Mouse (Mus musculus) hindbrain, embryonic 14.5 days (tissue): Measurements from ENCODE around the gene Tubb2a. TPM values are rescaled to one million over a fixed set of nuclear protein-coding genes. Genes with fewer than 3 reads are reported as not detected.

Source experiments
- ATAC-seq: fragments of 200-750 bp; cut with Nextera tagmentation; 2 replicates; pipeline ENCODE4 v1.8.0; 2017; ENCODE audit warnings: moderate number of reproducible peaks, mild to moderate bottlenecking, moderate TSS enrichment, moderate library complexity; ENCODE audit not compliant: low FRiP score
- DNase-seq: peaks from one replicate; pipeline ENCODE4 v3.0.0-alpha.2; 2015; ENCODE audit warnings: low spot score
- H3K27ac ChIP-seq: fragments of 300-500 bp; sonication (generic); 2 replicates; pipeline ENCODE4 v1.5.1; 2014; ENCODE audit warnings: mild to moderate bottlenecking, moderate library complexity
- H3K27me3 ChIP-seq: fragments of 300-500 bp; sonication (generic); 2 replicates; pipeline ENCODE4 v1.6.1; 2014; ENCODE audit warnings: mild to moderate bottlenecking, low read length, mixed read lengths; ENCODE audit not compliant: control insufficient read depth, insufficient read depth
- H3K36me3 ChIP-seq: fragments of 300-500 bp; sonication (generic); replicated peaks from 2 replicates; pipeline ENCODE4 v1.6.1; 2014; ENCODE audit not compliant: control insufficient read depth, insufficient read depth
- H3K4me1 ChIP-seq: fragments of 300-500 bp; sonication (generic); replicated peaks from 2 replicates; pipeline ENCODE4 v1.6.1; 2014; ENCODE audit warnings: antibody characterized with exemption, low read length, mixed read lengths; ENCODE audit not compliant: control insufficient read depth, insufficient read depth
- H3K4me2 ChIP-seq: fragments of 300-500 bp; sonication (generic); replicated peaks from 2 replicates; pipeline ENCODE4 v1.6.1; 2014; ENCODE audit warnings: mild to moderate bottlenecking, moderate library complexity
- H3K4me3 ChIP-seq: fragments of 300-500 bp; sonication (generic); replicated peaks from 2 replicates; pipeline ENCODE4 v1.5.1; 2014; ENCODE audit warnings: mild to moderate bottlenecking, low read length
- H3K9ac ChIP-seq: fragments of 300-500 bp; sonication (generic); 2 replicates; pipeline ENCODE4 v1.6.1; 2014
- H3K9me3 ChIP-seq: fragments of 300-500 bp; sonication (generic); 2 replicates; pipeline ENCODE4 v1.6.1; 2016; ENCODE audit warnings: low read length; ENCODE audit not compliant: control insufficient read depth
- WGBS: fragments of 180-500 bp; shearing (Covaris S2); extraction: QIAGEN DNeasy Blood & Tissue Kit; methylation state at CpG from one replicate; pipeline ENCODE4 v1.1.7; 2014; 5-methylcytosine and 5-hydroxymethylcytosine counted together
- polyA plus RNA-seq: library from polyadenylated mRNA; unstranded; fragments of >200 nt; fragmentation: Nextera tagmentation; extraction: Ambion mirVana; gene quantifications from 2 replicates; pipeline ENCODE4 v1.2.1, GENCODE M21; 2014

The Tubb2a gene
- polyA plus RNA-seq, 1 experiment from 2014 or later = 2,565 TPM

DNA sequence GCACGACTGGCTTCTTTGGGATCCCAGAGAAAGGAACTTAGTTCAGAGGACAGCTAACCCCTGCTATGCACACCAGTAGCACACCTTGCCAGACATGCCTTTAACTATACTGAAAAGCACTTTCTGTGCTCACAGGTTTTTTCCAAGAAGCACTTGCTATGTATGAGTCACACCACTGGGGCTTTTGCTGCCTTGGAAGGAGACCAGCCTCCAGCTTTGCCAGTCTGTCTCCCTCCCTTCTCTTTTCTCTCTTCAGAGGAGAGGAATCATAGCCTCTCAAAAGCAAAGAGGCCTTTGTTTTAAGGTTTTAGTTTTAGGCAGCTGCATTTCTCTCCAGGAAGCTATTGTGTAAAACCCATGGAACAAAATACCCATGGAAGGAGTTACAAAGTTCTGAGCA, 11.5 kb downstream of the Tubb2a start:
- no peak overlapping the region for H3K27ac ChIP-seq
- no peak overlapping the region for H3K9ac ChIP-seq
- no peaks in the 10 kb centered on the region; the same call in 1 of the 2 replicates for H3K4me1 ChIP-seq
- no peak overlapping the region for H3K4me3 ChIP-seq
- no peak for ATAC-seq
- peaks cover 17% of the 10 kb centered on the region for H3K36me3 ChIP-seq
- no peaks in the 10 kb centered on the region for H3K27me3 ChIP-seq
- DNase-seq = no peak
- WGBS = 41% methylated on average over 1 of the region's 1 CpGs
- no peak overlapping the region for H3K4me2 ChIP-seq
- no peaks in the 10 kb centered on the region for H3K9me3 ChIP-seq

DNA sequence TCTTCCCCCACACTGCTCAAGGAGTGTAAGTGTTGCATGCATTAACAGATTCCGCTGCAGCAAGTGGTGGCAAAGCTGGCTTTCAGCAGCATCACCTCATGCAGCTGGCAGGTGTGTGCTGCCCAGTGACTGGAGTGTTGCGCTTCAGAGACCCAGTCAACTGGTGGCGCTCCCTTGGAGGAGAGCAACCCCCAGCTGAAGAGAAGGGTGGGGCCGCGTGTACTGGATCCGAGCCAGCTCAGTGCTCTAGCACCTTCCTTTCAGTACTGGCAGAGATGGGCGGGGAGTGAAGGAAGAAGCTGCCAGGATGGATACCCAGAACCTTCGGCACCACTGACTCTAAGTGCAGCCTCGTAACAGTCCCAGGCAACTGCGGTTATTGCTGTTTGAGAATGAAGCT, 15.3 kb downstream of the Tubb2a start:
- no peak for ATAC-seq
- H3K4me3 ChIP-seq = no peak overlapping the region
- no peak overlapping the region for H3K9ac ChIP-seq
- H3K4me2 ChIP-seq = no peak overlapping the region
- H3K27ac ChIP-seq = no peak overlapping the region
- H3K9me3 ChIP-seq = no peaks in the 10 kb centered on the region
- no peaks in the 10 kb centered on the region for H3K4me1 ChIP-seq
- no peaks in the 10 kb centered on the region for H3K27me3 ChIP-seq
- no peak for DNase-seq
- peaks cover 18% of the 10 kb centered on the region for H3K36me3 ChIP-seq
- 90% methylated on average over 10 of the region's 10 CpGs for WGBS

- H3K9me3 ChIP-seq = no peaks in the 10 kb centered on the region
- H3K4me1 ChIP-seq = no peaks in the 10 kb centered on the region
- DNase-seq (no peak), ATAC-seq (no peak)
- no peak overlapping the region for H3K9ac ChIP-seq
- peaks cover 36% of the 10 kb centered on the region for H3K36me3 ChIP-seq
- no peak overlapping the region for H3K4me2 ChIP-seq
- no peak overlapping the region for H3K4me3 ChIP-seq
- H3K27me3 ChIP-seq = no peaks in the 10 kb centered on the region
- WGBS = 91% methylated on average over 9 of the region's 9 CpGs
- H3K27ac ChIP-seq = no peak overlapping the region
Measured at GRCm38 (mm10) chr13:34060061-34060460, 17.7 kb downstream of the Tubb2a start.

- no peak overlapping the region for H3K4me3 ChIP-seq
- no peak overlapping the region for H3K9ac ChIP-seq
- no peaks in the 10 kb centered on the region for H3K27me3 ChIP-seq
- H3K4me1 ChIP-seq = no peaks in the 10 kb centered on the region
- WGBS = 73% methylated on average over 1 of the region's 1 CpGs
- H3K27ac ChIP-seq = no peak overlapping the region
- peaks cover 33% of the 10 kb centered on the region for H3K36me3 ChIP-seq
- H3K9me3 ChIP-seq = no peaks in the 10 kb centered on the region
- ATAC-seq (no peak), DNase-seq (no peak)
- no peak overlapping the region for H3K4me2 ChIP-seq
Measured at GRCm38 (mm10) chr13:34057252-34057651, 20.6 kb downstream of the Tubb2a start.

- H3K36me3 ChIP-seq = peaks cover 43% of the 10 kb centered on the region
- WGBS = 83% methylated on average over 3 of the region's 3 CpGs
- H3K4me3 ChIP-seq = no peak overlapping the region
- DNase-seq = no peak
- H3K4me2 ChIP-seq = no peak overlapping the region
- H3K4me1 ChIP-seq = no peaks in the 10 kb centered on the region
- H3K27ac ChIP-seq = no peak overlapping the region
- no peaks in the 10 kb centered on the region for H3K9me3 ChIP-seq
- H3K9ac ChIP-seq = no peak overlapping the region
- ATAC-seq = no peak
- H3K27me3 ChIP-seq = no peaks in the 10 kb centered on the region
Measured at GRCm38 (mm10) chr13:34054983-34055382, 22.8 kb downstream of the Tubb2a start.

DNA sequence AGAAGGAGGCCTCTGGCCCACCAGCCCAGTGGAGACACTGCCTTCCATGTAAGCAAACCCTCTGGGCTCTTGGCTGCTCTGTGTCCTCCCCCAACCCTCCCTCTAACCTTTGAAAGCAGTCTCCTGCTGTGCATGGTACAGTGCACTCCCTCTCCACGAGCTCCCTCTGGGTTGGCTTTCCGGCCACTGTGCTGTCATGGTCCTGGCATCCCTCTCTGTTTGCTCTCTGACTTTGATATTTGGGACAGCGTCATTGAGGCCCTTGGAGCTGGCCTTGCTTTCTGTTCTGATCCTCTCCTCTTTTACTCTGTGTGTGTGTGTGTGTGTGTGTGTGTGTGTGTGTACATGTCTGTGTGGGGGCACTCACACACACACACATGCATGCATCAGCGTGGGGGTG, 23.4 kb downstream of the Tubb2a start:
- Histone ChIP-seq H3K27me3 (no peaks in the 10 kb centered on the region), H3K4me1 (no peaks in the 10 kb centered on the region), H3K36me3 (peaks cover 48% of the 10 kb centered on the region), H3K9ac (no peak overlapping the region), H3K4me2 (no peak overlapping the region), H3K9me3 (no peaks in the 10 kb centered on the region), H3K4me3 (no peak overlapping the region), H3K27ac (no peak overlapping the region)
- WGBS = 65% methylated on average over 4 of the region's 4 CpGs
- DNase-seq (no peak), ATAC-seq (no peak)

GRCm38 (mm10) chr13:34053673-34054282, 24.0 kb downstream of the Tubb2a start:
- Histone ChIP-seq H3K4me3 (no peak overlapping the region), H3K9me3 (no peaks in the 10 kb centered on the region), H3K27me3 (no peaks in the 10 kb centered on the region), H3K27ac (no peak overlapping the region), H3K9ac (no peak overlapping the region), H3K4me1 (no peaks in the 10 kb centered on the region), H3K36me3 (peaks cover 48% of the 10 kb centered on the region), H3K4me2 (no peak overlapping the region)
- no peak for ATAC-seq
- DNase-seq = no peak
- 79% methylated on average over 13 of the region's 13 CpGs for WGBS

GRCm38 (mm10) chr13:34051692-34052091, 26.1 kb downstream of the Tubb2a start:
- no peak overlapping the region for H3K4me2 ChIP-seq
- WGBS = 95% methylated on average over 3 of the region's 3 CpGs
- peaks cover 45% of the 10 kb centered on the region for H3K36me3 ChIP-seq

DNA sequence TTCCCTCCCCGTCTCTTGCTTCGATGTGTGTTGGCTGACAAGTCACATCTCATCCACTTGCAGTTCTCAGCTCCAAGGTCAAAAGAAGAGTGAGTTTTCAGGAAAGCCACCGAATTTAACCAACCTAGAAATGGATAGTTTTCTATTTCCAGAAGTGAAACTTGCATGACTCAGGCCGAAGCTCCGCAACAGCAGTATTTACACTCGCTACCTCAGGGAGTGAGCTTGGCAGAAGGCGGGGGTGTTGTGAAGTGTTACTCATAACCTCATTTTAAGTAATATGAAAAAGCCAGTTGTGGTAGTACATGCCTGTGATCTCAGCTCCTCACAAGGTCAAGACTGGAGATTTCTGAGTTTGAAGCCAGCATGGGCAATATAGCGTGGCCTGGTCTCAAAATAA, 27.3 kb downstream of the Tubb2a start:
- ATAC-seq = no peak
- Histone ChIP-seq H3K4me1 (no peaks in the 10 kb centered on the region), H3K4me2 (no peak overlapping the region), H3K9ac (no peak overlapping the region), H3K27ac (no peak overlapping the region), H3K36me3 (peaks cover 35% of the 10 kb centered on the region), H3K27me3 (no peaks in the 10 kb centered on the region), H3K4me3 (no peak overlapping the region), H3K9me3 (no peaks in the 10 kb centered on the region)
- WGBS = 94% methylated on average over 8 of the region's 8 CpGs
- DNase-seq = no peak

More at GRCm38 (mm10) chr13:34051692-34052091, 26.1 kb downstream of the Tubb2a start:
- H3K4me3 ChIP-seq = no peak overlapping the region
- H3K9ac ChIP-seq = no peak overlapping the region
- no peaks in the 10 kb centered on the region for H3K27me3 ChIP-seq
- no peaks in the 10 kb centered on the region for H3K4me1 ChIP-seq
- ATAC-seq (no peak), DNase-seq (no peak)
- no peak overlapping the region for H3K27ac ChIP-seq
- no peaks in the 10 kb centered on the region for H3K9me3 ChIP-seq

DNA sequence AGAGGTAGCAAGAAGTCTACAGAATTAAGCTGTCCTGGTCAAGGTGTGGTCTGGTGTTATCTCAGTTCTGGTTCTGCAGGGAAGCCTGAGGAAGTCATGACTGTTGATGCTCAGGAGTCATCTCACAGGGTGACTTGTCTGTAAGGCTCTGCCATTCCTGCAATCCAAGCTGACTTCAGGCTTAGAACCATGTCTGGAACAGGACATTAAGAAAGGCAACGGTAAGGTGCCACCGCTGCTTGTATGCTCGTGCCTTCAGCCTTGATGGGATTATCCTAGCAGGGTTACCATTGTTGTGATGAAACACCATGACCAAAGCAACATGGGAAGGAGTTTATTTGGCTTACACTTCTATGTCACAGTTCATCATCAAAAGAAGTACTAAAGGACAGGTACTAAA, 30.3 kb downstream of the Tubb2a start:
- H3K36me3 ChIP-seq = peaks cover 30% of the 10 kb centered on the region
- H3K27ac ChIP-seq = no peak overlapping the region
- 92% methylated on average over 3 of the region's 3 CpGs for WGBS
- no peaks in the 10 kb centered on the region for H3K27me3 ChIP-seq
- no peak overlapping the region for H3K4me2 ChIP-seq
- no peaks in the 10 kb centered on the region for H3K9me3 ChIP-seq
- no peak overlapping the region for H3K9ac ChIP-seq
- ATAC-seq (no peak), DNase-seq (no peak)
- no peak overlapping the region for H3K4me3 ChIP-seq
- no peaks in the 10 kb centered on the region for H3K4me1 ChIP-seq
